Comparison of ENCODE assay signal across 26 mouse cellular contexts in the genomic region with DNA sequence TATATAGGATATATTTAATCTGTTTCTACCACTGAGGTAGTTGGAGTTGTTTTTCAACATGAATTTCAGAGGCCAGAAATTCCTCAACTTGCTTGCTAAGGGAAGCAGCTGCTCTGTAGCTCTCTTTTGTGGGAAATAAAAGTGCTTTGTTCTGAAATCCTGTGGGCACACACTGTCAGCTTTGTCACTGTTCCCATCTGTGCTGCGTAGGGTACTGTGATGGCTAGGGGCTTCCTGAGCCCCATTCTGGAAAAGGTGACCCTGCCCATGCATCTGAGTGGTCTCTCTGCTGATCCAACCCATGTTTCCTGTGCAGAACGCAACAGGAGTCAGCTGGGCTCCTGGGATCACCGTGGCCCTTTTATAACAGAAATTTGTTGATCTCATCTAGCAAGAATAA. TPM values are rescaled to one million over a fixed set of nuclear protein-coding genes. Genes with fewer than 3 reads are reported as not detected.
DNase-seq lines count a peak whose midpoint lies in the region; ATAC-seq and TF ChIP-seq lines count a peak whose summit lies in the region.
"Had no signal": no experiment of that assay in that cellular context is flagged by ENCODE, and none has a peak within 500 bp of the region (broad histone marks: within the 10 kb centered on the region; RNA-seq: fewer than 3 reads in every experiment).

No protein-coding gene starts in this region.

- no peak for TF ChIP-seq CTCF in cerebellum, adult 2 months (IDR thresholded peaks at IDR 0.05; ENCODE audit: borderline replicate concordance, insufficient read depth, low read depth, low read length)

- H3K4me1 ChIP-seq in cerebellum, adult 2 months (ENCODE audit: control insufficient read depth, insufficient read depth, low read length): no peaks in the 10 kb centered on the region
- H3K4me1 ChIP-seq: hindbrain, embryonic 15.5 days; neural tube, embryonic 15.5 days had no signal

- H3K27ac ChIP-seq in cerebellum, adult 2 months (ENCODE audit: insufficient read depth, low read length): peak overlapping the region; percentile 53; the same call in 1 of the 2 replicates
- H3K27ac ChIP-seq: hindbrain, embryonic 15.5 days; kidney, embryonic 15.5 days; liver, embryonic 15.5 days; neural tube, embryonic 15.5 days had no signal

- no peak overlapping the region for H3K4me3 ChIP-seq in cerebellum, adult 2 months (replicated peaks; ENCODE audit: insufficient read depth, low read depth, low read length)
- H3K4me3 ChIP-seq: hindbrain, embryonic 15.5 days; kidney, embryonic 15.5 days; liver, embryonic 15.5 days; myocyte; neural tube, embryonic 15.5 days had no signal

- no peak for TF ChIP-seq POLR2A in cerebellum, adult 2 months (IDR thresholded peaks at IDR 0.05; ENCODE audit: borderline replicate concordance, insufficient read depth, low read length)

- DNase-seq in cerebellum, adult 2 months: peak in 1 of 2 experiments; percentile 5
- no peak for DNase-seq in cerebellum, postnatal 10 days
- peak; percentile 12 to 30 for DNase-seq in left cerebral cortex, postnatal 14 days (ENCODE audit: low spot score in 2 of 2)
- no peak for DNase-seq in left cerebral cortex, postnatal 10 days (ENCODE audit: extremely low spot score in 1 of 2, low spot score in 2 of 2)
- DNase-seq in layer of hippocampus, adult 8-10 months (ENCODE audit: low spot score in 2 of 2): peak; percentile 46 to 65
- peak; percentile 58 for DNase-seq in telencephalon, adult 2 months (ENCODE audit: low read depth, low spot score)
- no peak for DNase-seq in cerebellum, adult 9-10 months
- DNase-seq: cerebellum, adult 11 months; heart, postnatal 10 days; lung, postnatal 10 days; midbrain, embryonic 14.5 days; thymus, adult 2 months had no signal

- no peaks in the 10 kb centered on the region for H3K27me3 ChIP-seq in cerebellum, adult 2 months (ENCODE audit: control insufficient read depth, insufficient read depth, low read length)
- H3K27me3 ChIP-seq: hindbrain, embryonic 15.5 days; kidney, embryonic 15.5 days; liver, embryonic 15.5 days; neural tube, embryonic 15.5 days had no signal

- WGBS in cerebellum, adult 2 months: 77% methylated on average over 3 of the region's 3 CpGs

- intact Hi-C loops in left cerebral cortex, postnatal 14 days (cut with DNase I): no loop called here
- intact Hi-C loops in left cerebral cortex, postnatal 10 days (cut with DNase I): no loop called here

- ATAC-seq in activated CD4-positive, CD25-positive, alpha-beta regulatory T cell, adult 4 months: no peak
- ATAC-seq: CD4-positive, CD25-positive, alpha-beta regulatory T cell, adult 4 months; intestine, embryonic 16.5 days had no signal

RNA-seq across cellular contexts. Expression of a gene that starts 9.6 kb away (rescaled TPM):
- 50.6 and 56.9 TPM in 2 replicates for polyA plus RNA-seq in cerebellum, adult 2 months (2012; rRNA removed)
- 10 to 100 TPM; 14.1 TPM for total RNA-seq in left cerebral cortex, postnatal 14 days (2021)
- total RNA-seq in left cerebral cortex, postnatal 10 days (2021): 1 to 10 TPM; 8.0 to 8.5 TPM
- total RNA-seq in layer of hippocampus, adult 8-10 months (2022): 10 to 100 TPM; 40.1 to 48.2 (median 43.3) TPM
- 10 to 100 TPM; 84.0 to 95.7 TPM for polyA plus RNA-seq in activated CD4-positive, CD25-positive, alpha-beta regulatory T cell, adult 4 months (2017; shearing (Covaris generic))
- polyA plus RNA-seq: G1E had no signal

RNA-seq across cellular contexts. Expression of a gene that starts 40.2 kb away (rescaled TPM):
- 0.05 and 0.06 TPM in 2 replicates for polyA plus RNA-seq in cerebellum, adult 2 months (2012; rRNA removed)
- total RNA-seq in left cerebral cortex, postnatal 14 days (2021): under 1 TPM; 0.40 to 0.55 TPM
- under 1 TPM; 0.26 to 0.28 TPM for total RNA-seq in left cerebral cortex, postnatal 10 days (2021)
- under 1 TPM; 0.22 to 0.63 (median 0.38) TPM for total RNA-seq in layer of hippocampus, adult 8-10 months (2022)
- polyA plus RNA-seq in activated CD4-positive, CD25-positive, alpha-beta regulatory T cell, adult 4 months (2017; shearing (Covaris generic)): not detected
- total RNA-seq: common myeloid progenitor, adult 5-6 weeks; G1E; megakaryocyte, adult 5-6 weeks had no signal
- polyA plus RNA-seq: CD4-positive, CD25-positive, alpha-beta regulatory T cell, adult 4 months; G1E; liver, embryonic 15.5 days had no signal

RNA-seq across cellular contexts. Expression of a gene that starts 45.5 kb away (rescaled TPM):
- 0.21 TPM in 1 of 2 replicates, not detected in the other for polyA plus RNA-seq in cerebellum, adult 2 months (2012; rRNA removed)
- not detected for total RNA-seq in left cerebral cortex, postnatal 14 days (2021)
- not detected for total RNA-seq in left cerebral cortex, postnatal 10 days (2021)
- under 1 TPM in 1 of 4 experiments, not detected in 3; 0.55 TPM for total RNA-seq in layer of hippocampus, adult 8-10 months (2022)
- polyA plus RNA-seq in activated CD4-positive, CD25-positive, alpha-beta regulatory T cell, adult 4 months (2017; shearing (Covaris generic)): not detected
- total RNA-seq: common myeloid progenitor, adult 5-6 weeks; G1E; heart, adult 8-10 months; heart, postnatal 10 days; layer of hippocampus, postnatal 25 days; megakaryocyte, adult 5-6 weeks had no signal
- polyA plus RNA-seq: CD4-positive, CD25-positive, alpha-beta regulatory T cell, adult 4 months; G1E; hindbrain, embryonic 15.5 days; intestine, embryonic 16.5 days; kidney, embryonic 15.5 days; limb, embryonic 14.5 days; liver, embryonic 15.5 days; midbrain, embryonic 14.5 days; neural tube, embryonic 15.5 days had no signal

Comparison
In these comparisons a context has a peak if more than half of its experiments do, and no peak if none do; other contexts are left out.
1. DNase-seq: peak in left cerebral cortex, postnatal 14 days (2 of 2), layer of hippocampus, adult 8-10 months (2 of 2) and telencephalon, adult 2 months (single experiment); none in cerebellum, postnatal 10 days (0 of 2), left cerebral cortex, postnatal 10 days (0 of 2) and cerebellum, adult 9-10 months (single experiment).